Mouse (Mus musculus) neutrophil, adult 5-6 weeks (primary cell): ENCODE data around the gene Clasrp. TPM values are rescaled to one million over a fixed set of nuclear protein-coding genes. Genes with fewer than 3 reads are reported as not detected.
A peak's percentile ranks its signal among the peaks of the same experiment; 100 is the strongest.

Experiments
- ATAC-seq: fragments of 151-379, 151-347 bp; 2 replicates; pipeline ENCODE4 v1.8.0; 2017; ENCODE audit warnings: mild to moderate bottlenecking, moderate TSS enrichment; ENCODE audit not compliant: insufficient number of reproducible peaks, poor library complexity, low FRiP score, severe bottlenecking; ENCODE audit errors: extremely low read depth
- total RNA-seq: library from RNA; stranded (forward); fragments of 200-1000 nt; gene quantifications from 2 replicates; pipeline ENCODE4 v1.2.3, GENCODE M21; 2017

Gene Clasrp
- total RNA-seq, 1 experiment from 2014 or later: 108 TPM

DNA sequence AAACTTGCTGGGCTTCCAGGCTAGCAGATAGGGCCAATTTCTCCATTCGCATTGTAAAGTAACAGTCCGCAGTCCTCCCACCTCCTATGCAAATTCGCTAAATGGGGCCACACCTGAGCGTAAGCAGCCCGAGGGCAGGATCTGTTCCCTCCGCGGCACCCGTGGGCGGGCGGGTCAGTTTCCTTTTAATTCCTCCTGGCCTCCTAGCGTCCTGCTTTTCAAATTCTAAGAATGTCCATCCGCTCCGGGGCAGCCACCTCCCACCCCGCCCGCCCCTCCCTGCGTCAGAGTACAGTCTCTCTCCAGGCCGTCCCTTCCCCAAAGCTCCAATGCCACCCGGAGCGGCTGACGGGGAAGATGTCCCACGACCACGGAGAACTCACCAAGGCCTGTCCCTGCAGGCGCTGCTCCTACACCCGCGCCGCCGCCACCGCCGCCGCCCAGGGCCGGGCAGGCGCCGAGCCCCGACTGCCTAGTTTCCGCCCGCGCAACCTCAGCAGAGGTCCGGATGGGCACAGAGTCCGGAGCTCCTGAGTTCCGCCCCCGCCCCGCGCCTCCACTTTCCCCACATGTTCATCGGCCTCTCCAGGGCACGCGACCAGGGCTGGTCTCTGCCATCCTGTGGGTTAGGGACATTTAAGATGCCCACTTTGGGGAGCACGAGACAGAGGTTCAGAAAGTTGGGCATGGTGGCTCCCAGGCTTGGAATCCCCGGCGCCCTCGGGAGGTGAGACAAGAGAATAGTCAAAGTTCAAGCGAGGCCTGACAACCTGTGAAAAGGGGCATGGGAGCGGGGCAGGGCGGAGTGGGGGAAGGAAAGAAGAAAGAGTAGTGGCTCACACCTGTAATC is 31.1 kb downstream of the Clasrp start:
- ATAC-seq: peak; percentile 64

DNA sequence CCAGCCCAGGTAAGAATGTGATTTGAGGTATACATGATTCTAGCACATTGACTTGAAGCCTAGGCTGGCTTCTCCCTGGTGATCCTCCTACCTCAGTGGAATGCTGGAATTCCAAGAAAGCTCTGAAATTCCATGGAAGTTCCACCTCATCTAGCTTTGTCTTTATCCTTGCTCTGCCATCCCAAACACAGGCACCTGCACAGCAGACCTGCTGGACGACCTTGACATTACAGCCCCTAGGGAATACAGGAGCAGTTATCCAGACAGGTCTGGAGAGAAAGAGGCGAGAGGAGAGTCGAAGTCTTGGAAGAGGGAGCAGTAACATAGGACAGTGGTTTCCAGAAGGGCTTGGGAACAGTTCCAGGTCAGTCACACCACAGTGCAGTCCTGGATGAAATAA is 34.6 kb downstream of the Clasrp start:
- no peak for ATAC-seq

DNA sequence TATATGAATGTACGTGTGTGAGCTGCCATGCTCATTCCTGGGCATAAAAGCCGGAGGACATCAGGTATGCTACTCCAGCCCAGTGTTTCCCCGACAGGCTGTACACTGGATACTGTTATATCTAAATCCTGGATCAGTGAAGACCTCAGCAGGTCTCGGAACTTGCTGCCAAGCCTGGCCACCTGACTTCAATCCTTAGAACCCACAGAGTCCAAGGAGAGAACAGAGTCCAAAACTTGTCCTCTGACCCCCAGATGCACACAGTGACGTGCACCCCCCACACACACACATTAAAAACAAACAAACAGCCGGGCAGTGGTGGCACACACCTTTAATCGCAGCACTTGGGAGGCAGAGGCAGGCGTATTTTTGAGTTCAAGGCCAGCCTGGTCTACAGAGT is 36.9 kb downstream of the Clasrp start:
- no peak for ATAC-seq

DNA sequence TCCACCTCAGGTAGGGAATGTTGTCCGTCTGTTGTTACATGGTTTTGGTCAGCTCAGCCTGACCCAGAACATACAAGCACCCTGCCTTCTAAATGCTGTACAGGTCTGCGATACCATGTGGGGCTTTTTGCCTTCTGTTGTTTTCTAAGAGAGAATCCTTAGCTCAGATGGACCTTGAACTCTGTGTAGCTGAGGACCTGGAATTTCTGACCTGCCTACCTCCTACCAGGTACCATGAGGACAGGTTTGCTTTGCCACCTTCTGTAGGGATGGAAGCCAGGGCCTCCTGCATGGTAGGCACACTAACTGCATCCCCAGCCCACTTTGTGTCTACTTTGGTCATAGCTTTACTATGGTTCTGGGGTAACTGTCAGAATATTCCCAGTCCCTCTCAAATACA is 38.5 kb downstream of the Clasrp start:
- no peak for ATAC-seq

DNA sequence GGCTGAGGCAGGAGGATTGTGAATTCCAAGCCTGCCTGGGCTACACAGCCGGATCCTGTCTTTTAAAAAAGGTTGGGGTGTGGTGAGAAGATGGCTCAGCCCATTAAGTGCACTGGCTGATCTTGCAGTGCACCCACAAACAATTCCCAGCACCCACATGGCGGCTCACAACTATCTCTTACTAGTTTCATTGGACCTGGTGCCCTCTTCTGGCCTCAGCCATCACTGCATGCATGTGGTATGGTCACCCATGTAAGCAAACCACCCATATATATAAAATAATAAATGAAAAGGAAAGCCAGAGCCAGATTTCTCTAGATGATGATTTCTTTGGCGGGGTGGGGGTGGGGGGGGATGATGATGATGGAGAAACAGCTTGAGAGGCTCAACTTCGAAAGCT is 39.8 kb downstream of the Clasrp start:
- ATAC-seq: no peak

DNA sequence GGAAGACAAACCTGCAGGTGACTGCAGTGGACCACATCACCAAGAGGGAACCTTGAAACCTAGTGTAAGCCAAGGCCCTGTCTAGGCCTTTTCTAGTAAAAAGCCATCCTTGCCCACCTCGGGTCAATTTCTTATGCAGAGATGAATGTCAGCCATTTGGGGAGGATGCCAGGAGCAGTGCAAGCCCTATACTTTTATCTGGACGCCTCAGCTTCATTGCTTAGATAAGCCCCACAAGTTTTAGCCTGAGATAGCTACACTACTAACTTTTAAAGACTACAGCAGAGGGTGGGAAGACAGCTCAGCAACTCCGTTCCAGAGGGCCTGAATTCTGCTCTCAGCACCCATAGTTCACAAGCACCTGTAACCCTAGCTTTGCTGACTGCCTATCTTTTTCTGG is 40.4 kb downstream of the Clasrp start:
- no peak for ATAC-seq

DNA sequence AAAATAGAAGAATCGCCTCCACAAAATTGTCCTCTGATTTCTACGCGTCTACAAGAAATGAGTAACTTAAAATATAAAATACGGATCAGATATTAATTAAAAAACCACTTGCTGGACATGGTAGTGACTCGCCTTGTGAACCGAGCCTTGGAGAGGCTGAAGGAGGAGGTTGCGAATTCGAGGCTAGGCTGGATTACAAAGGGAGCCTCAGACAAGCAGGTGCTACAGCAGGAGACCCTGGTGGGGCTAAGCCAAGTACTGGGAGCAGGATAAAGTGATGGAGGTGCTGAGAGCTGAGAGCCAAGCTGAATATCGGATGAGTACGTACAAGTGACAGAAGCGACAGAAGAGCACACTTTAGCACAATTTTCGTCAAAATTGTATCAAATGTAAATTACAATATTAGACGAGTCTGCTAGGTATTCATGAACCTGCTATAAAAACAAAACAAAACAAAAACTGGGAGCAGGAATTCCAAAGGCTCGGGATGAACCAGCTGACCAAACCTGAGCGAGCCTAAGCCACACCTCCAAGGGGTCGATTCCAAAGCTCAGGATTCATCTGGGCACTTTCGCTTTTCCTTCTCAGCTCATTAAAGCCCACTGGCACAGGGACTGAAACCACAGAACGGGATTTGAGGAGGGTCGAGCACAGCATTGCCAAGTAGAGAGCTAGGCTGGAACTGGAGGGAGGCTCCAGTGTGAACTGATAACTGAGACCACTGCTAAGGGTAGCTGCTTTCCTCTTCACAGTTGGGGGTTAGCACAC is 41.5 kb downstream of the Clasrp start, which contains the start of gene Ppp1r37:
Ppp1r37 (minus strand) TSS at position 434 of the 768 bp plus-strand sequence.
- no peak for ATAC-seq

DNA sequence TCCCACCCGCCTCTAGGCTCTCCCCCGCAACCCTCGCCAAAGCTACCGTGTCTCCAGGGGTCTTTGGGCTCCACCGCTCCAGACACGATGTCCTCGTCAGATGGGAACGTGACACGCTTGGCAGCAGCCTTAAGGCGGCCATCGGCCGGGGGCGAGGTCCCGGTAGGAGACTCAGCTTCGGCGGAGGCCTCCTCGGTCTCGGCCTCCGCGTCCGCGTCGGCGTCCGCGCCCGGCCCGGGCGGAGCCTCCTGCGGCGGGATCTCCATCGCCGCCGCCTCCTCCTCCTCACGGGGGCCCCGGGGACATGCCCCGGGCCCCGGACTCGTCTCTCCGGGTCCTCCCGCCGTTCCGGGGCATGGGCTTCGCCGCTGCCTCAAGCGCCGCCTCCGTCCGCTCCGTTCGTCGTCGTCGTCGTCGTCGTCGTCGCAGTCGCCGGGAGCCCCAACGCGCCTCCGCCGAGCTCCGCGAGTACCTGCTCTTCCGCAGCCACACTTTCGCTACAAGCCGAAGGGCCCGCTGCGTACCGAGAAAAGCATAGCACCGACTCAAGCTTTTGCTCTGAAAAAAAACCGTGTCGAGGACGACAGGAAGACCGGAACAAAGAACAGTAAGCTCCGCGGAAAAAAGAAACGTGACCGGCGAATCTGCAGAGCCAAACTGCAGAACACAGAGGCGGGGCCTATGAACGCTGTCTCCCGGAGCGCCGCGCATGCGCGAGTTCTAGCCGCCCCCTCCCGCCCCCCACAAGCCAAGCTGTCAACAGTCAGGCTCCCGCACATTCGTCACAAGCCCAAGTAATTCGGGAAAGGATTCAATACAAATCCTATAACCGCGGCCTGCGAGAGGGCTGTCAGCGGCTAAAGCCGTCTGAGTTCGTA is 42.3 kb downstream of the Clasrp start:
- ATAC-seq: peak; percentile 71

DNA sequence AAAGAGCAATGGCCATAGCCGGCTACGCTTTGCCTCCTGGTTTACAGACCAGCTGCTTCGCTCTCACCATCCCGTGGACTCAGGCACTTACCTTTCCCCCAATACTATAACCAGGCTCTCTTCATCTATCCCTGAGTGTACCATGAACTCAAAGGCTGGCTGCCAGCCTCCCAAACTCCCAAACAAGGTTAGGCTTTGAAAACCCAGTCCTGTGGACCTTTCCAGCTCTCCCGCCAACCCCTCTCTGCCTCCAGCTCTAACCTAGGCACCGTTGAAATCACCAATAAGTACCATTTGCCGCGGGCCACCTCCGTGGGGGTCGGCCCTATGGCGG is 42.9 kb downstream of the Clasrp start:
- ATAC-seq: no peak

DNA sequence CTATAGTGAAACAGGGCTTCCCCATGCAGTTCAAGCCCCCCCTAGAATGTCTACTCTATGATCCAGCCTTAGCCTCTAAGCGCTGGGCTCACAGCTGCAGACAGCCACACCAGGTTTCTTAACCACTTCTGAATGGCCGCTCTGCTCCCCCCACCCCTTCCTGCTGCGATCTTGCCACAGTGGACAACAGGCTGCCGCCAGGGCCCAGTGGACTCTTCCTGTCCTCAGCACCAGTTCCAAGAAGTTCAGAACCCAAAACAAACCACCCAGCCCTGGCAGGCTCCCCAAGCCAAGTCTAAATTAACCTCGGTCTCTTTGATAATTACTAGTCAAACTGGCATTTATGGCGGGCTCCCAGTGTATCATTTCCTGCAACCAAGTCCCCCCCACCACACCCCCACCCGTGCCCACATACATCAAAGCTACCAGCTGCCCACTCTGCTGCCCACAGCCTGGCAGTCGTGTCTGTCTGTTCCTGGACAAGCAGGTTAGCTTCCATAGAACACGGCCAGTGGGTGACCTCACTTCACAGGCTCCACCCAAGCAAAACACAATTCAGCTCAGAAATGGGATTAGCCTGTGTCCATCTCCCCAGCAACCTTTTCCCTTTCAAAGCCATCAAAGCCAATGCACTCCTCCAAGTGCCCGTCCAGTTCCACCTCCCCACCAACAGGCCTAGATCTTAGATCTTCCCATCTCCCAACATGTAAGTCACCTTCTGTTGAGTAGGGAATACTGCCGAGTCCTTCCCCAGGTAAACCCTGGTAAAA is 43.6 kb downstream of the Clasrp start:
- ATAC-seq: no peak

DNA sequence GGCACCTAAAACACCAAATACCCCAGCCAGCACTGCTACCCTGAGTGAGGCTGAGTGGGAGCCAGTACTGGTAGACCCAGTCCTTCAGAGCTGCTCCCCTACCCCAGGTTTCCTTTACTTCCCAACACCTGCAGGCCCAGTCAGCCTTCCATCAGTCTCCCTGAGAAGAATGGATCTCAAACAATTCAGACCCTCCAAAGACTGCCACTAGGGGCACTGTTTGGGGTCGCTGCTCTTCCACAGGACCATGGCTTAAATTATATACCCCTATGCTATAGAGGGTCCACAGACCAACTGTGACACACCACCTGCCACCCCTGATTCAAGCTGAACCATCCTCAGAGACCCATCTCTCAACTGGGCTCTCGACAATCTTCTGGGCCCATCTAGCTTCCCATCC is 45.3 kb downstream of the Clasrp start:
- ATAC-seq: no peak

DNA sequence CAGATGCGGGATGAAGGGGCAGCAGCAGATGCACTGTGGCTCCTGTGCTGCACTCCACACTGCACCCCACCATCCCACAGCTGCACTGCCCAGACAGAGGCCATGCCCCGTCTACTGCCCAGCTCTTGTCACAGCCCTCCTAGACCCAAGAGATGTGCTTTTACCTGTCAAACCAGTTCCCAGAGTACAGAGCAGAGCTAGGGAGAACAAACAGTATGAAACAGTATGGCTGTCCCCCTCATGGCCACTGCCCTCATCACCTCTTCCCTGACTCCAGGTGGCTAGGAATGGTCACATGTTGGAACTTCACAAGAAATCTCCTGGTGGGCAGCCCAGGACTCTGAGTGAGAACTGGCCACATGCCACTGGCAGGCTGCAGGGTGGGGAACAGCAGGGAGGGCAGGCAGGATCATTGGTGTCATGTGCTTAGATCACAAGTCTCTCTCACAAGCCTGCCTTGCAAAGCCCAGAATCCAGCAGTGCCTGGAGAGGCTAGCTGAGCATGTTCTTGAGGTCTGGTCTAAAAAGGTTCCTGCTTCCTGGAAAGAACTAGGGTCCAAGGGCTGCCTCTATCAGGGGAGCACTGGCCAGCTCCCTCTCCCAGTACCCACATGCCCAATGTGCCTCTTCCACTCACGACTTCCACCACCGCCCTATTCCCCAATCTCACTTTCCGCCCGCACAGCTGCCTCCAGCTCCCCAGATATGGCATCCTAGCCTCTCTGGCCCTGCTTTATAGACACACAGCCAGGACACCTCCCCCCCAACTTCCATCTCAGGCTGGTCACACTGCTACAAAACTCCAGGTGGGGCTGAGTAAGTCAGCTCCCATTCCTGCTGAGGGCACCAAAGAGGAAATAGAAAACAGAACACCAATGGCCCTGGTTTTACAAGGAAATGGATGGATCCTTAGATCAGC is 46.0 kb downstream of the Clasrp start:
- ATAC-seq: no peak

DNA sequence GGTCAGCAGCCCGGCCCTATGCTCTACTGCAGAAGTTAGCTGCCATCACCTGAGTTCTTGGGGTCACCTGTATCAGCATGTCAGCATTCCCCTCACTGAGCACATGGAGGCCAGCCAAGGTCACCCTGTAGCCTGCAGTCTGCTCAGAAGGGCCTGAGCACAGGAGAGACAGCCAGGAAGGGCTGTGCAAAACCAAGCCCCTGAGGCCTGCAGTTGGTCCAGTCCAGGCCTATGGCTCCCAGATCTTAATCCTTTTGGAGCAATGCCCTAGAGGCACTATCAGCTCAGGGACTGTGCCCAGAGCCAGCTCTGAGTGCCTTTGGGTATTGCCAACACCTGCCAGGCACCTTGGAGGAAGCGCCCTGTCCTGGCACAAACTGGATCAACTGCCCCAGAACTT is 47.2 kb downstream of the Clasrp start:
- ATAC-seq: no peak

DNA sequence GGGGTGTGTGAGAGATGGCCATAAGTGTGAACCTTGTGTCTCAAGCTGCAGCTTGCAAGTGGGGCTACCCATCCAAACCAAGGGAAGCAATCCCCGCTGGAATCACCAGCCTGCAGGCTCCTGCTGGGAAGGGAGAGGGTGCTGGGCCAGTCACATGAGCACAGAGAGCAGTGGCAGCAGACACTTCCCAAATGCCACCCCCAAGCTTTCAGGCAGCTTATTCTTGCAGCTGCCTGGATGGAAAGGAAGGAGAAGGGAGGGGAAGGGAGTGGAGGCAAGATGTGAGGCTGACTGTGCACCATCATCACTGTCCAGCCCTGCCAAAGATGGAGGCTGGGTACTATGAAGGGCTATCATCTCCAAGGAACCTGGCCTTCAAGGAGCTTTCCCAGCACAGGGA is 50.1 kb downstream of the Clasrp start:
- no peak for ATAC-seq

DNA sequence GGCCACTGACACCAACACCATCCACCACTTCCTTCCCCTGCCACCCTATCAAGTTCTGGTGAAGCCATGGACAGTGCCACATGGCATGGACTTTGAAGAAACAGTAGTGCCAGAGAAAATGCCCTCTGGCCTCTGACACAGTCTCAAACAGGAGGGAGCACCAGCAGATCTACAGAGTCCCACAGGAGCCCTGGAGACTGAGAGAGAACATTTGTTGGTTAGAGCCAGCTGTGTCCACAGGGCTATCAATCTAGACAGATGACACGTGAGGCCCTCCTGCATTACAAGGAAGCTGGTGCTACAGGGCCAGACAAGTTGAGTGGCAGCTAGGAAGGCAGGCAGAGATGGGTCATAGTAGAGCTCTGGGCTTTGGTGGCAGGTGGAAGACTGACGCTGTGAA is 51.8 kb downstream of the Clasrp start:
- ATAC-seq: no peak

DNA sequence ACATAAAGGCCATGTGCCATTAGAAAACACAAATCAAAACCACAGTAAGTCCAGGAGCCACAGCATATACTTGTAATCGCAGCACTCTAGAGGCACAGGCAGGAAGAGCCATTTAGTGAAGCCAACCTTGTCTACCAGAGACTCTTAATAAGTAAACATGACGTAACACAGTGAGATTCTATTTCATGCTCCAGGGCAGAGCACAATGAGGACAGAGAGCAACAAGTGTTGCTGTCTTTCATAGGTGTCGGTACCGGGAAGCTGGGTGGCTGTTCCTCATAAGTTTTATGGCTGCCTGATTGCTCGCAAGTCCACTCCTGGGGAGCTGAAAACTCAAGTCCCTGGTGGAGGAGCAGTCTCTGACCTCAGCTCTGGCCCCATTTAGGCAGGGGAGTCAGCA is 52.7 kb downstream of the Clasrp start:
- no peak for ATAC-seq

DNA sequence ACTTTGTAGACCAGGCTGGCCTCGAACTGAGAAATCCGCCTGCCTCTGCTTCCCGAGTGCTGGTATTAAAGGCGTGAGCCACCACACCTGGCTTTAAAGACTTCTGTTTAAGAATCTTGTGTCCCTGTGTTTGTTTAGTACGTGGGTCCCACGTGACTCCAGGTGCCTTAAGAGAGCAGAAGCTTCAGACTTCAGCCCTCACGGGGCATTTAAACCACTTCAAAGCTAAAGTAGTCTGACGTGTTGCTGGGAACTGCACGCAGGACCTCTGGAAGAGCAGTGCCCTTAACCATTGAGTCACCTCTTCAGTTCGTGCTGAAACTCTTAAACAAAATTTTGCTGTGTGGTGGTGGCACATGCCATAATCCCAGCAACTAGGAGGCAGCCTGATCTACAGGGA is 54.9 kb downstream of the Clasrp start:
- ATAC-seq: no peak
